17 mouse cellular contexts compared by ENCODE assay signal in genomic region chr13:112387279-112387678, GRCm38 (mm10).
"Had no signal": no experiment of that assay in that cellular context is flagged by ENCODE, and none has a peak within 500 bp of the region (broad histone marks: within the 10 kb centered on the region; RNA-seq: fewer than 3 reads in every experiment).

No protein-coding gene starts in this region.

- H3K4me2 ChIP-seq: liver, embryonic 12.5 days; lung, embryonic 14.5 days; midbrain, embryonic 12.5 days; neural tube, embryonic 12.5 days; stomach, embryonic 15.5 days had no signal

- H3K36me3 ChIP-seq: liver, embryonic 12.5 days; midbrain, embryonic 12.5 days; neural tube, embryonic 12.5 days; stomach, embryonic 15.5 days had no signal

- DNase-seq: lung, adult 18-20 months; lung, embryonic 14.5 days; lung, postnatal 10 days; lung, postnatal 4 days; midbrain, embryonic 14.5 days; right cerebral cortex, postnatal 14 days; thymus, adult 2 months; thymus, postnatal 25 days; thymus, postnatal 4 days had no signal

- H3K4me1 ChIP-seq: liver, embryonic 12.5 days; midbrain, embryonic 12.5 days; neural tube, embryonic 12.5 days had no signal

- H3K27ac ChIP-seq: liver, embryonic 12.5 days; liver, embryonic 14.5 days; midbrain, embryonic 12.5 days; neural tube, embryonic 12.5 days; stomach, embryonic 15.5 days; stomach, postnatal 0 days had no signal

- H3K27me3 ChIP-seq: liver, embryonic 12.5 days; midbrain, embryonic 12.5 days; neural tube, embryonic 12.5 days; stomach, embryonic 15.5 days had no signal

- ATAC-seq: liver, embryonic 12.5 days; midbrain, embryonic 16.5 days had no signal

- H3K4me3 ChIP-seq: liver, embryonic 12.5 days; megakaryocyte, embryonic 14.5 days; midbrain, embryonic 12.5 days; neural tube, embryonic 12.5 days; stomach, embryonic 15.5 days had no signal

- H3K9ac ChIP-seq: liver, embryonic 12.5 days; liver, embryonic 14.5 days; lung, embryonic 14.5 days; midbrain, embryonic 12.5 days; neural tube, embryonic 12.5 days; stomach, embryonic 15.5 days had no signal

- H3K9me3 ChIP-seq: liver, embryonic 12.5 days; megakaryocyte, embryonic 14.5 days; midbrain, embryonic 12.5 days; neural tube, embryonic 12.5 days; stomach, embryonic 15.5 days had no signal
